Mouse (Mus musculus) testis, adult 2 months (tissue): ENCODE measurements around the gene Ccdc92.

Experiments
- CTCF ChIP-seq: fragments of 200-500 bp; IDR thresholded peaks from 2 replicates; pipeline ENCODE4 v1.5.1; 2012; ENCODE audit warnings: low read depth, mild to moderate bottlenecking, inconsistent platforms, low read length, moderate library complexity; ENCODE audit not compliant: control insufficient read depth, insufficient read depth, insufficient replicate concordance
- POLR2A ChIP-seq: fragments of 200-500 bp; IDR thresholded peaks from 2 replicates; pipeline ENCODE4 v1.6.1; 2012; ENCODE audit warnings: low read depth, mild to moderate bottlenecking, inconsistent platforms, low read length, moderate library complexity; ENCODE audit not compliant: control insufficient read depth

DNA sequence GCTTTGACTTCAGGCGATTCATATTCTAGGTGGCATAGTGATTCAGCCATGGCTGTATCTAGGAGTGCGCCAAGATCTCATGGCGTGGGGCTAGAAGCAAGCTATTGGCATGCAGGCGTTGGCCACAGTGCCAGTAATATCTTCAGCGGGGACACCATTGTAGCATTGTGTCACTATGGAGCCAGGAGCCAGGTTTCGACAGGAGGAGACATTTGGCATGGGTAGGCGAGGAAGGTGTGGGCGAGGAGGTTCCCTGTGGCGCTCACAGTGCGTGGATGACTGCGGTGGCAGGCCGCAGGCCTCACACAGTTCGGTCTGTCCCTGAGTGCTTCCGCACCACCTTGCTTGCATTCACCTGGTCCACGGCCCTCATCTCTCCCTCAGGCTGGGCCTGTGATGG is 27.0 kb downstream of the Ccdc92 start:
- TF ChIP-seq POLR2A (no peak), CTCF (no peak)
